ENCODE assay signal across 17 mouse cellular contexts in genomic region chr11:106665841-106666240, GRCm38 (mm10). TPM values are rescaled to one million over a fixed set of nuclear protein-coding genes. Genes with fewer than 3 reads are reported as not detected.
A peak's percentile ranks its signal among the peaks of the same experiment; 100 is the strongest.
DNase-seq lines count a peak whose midpoint lies in the region; TF ChIP-seq lines count a peak whose summit lies in the region.
"Had no signal": no experiment of that assay in that cellular context is flagged by ENCODE, and none has a peak within 500 bp of the region (broad histone marks: within the 10 kb centered on the region; RNA-seq: fewer than 3 reads in every experiment).

No protein-coding gene starts in this region.

- no peak for TF ChIP-seq POLR2A in heart, adult 2 months (IDR thresholded peaks at IDR 0.05; ENCODE audit: insufficient read depth, low read depth, low read length)
- TF ChIP-seq POLR2A in ES-Bruce4 (IDR thresholded peaks at IDR 0.05; ENCODE audit: insufficient read depth, low read length): no peak
- no peak for TF ChIP-seq POLR2A in small intestine, adult 2 months (IDR thresholded peaks at IDR 0.05; ENCODE audit: low read depth, low read length)

- no peak for TF ChIP-seq EP300 in heart, adult 2 months (IDR thresholded peaks at IDR 0.05; ENCODE audit: insufficient read depth, low read depth, low read length)
- TF ChIP-seq EP300 in ES-Bruce4 (IDR thresholded peaks at IDR 0.05; ENCODE audit: insufficient read depth, low read depth, low read length): no peak

- no peaks in the 10 kb centered on the region for H3K9me3 ChIP-seq in ES-Bruce4 (replicated peaks; ENCODE audit: control insufficient read depth, insufficient read depth, low read length, poor library complexity, severe bottlenecking)
- H3K9me3 ChIP-seq: limb, embryonic 12.5 days; midbrain, embryonic 12.5 days had no signal

- no peaks in the 10 kb centered on the region for H3K79me2 ChIP-seq in heart, adult 2 months (replicated peaks; ENCODE audit: control insufficient read depth, insufficient read depth, low read length)

- TF ChIP-seq CTCF in heart, adult 2 months (IDR thresholded peaks at IDR 0.05): no peak
- no peak for TF ChIP-seq CTCF in layer of hippocampus, adult 2 months (conservative IDR thresholded peaks at IDR 0.05)
- no peak for TF ChIP-seq CTCF in ES-Bruce4 (IDR thresholded peaks at IDR 0.05; ENCODE audit: low read depth, low read length)
- no peak for TF ChIP-seq CTCF in small intestine, adult 2 months (IDR thresholded peaks at IDR 0.05; ENCODE audit: extremely low read depth, insufficient read length, insufficient replicate concordance, low read depth, low read length)

- peak overlapping the region; percentile 73 for H3K27ac ChIP-seq in heart, adult 2 months
- 0 out of 2 replicates have a peak overlapping the region, but pooled peaks have one; percentile 18 for H3K27ac ChIP-seq in layer of hippocampus, adult 2 months
- H3K27ac ChIP-seq in ES-Bruce4 (ENCODE audit: insufficient read depth, low read length): peak overlapping the region; percentile 55
- peak overlapping the region; percentile 41 for H3K27ac ChIP-seq in small intestine, adult 2 months (ENCODE audit: insufficient read depth, low read depth, low read length)
- H3K27ac ChIP-seq: limb, embryonic 12.5 days; liver, embryonic 14.5 days; macrophage; midbrain, embryonic 12.5 days had no signal

- H3K4me1 ChIP-seq in heart, adult 2 months (ENCODE audit: control insufficient read depth, insufficient read depth, low read length): peaks cover 37% of the 10 kb centered on the region
- H3K4me1 ChIP-seq in ES-Bruce4 (ENCODE audit: control insufficient read depth, insufficient read depth, low read length): peaks cover 6% of the 10 kb centered on the region
- H3K4me1 ChIP-seq in small intestine, adult 2 months (ENCODE audit: control insufficient read depth, insufficient read depth, insufficient read length, low read length): peaks cover 18% of the 10 kb centered on the region

- H3K27me3 ChIP-seq in heart, adult 2 months (ENCODE audit: control insufficient read depth, insufficient read depth, low read length): no peaks in the 10 kb centered on the region
- no peaks in the 10 kb centered on the region for H3K27me3 ChIP-seq in ES-Bruce4 (ENCODE audit: control insufficient read depth, insufficient read depth, low read length, poor library complexity, severe bottlenecking)
- no peaks in the 10 kb centered on the region for H3K27me3 ChIP-seq in small intestine, adult 2 months (ENCODE audit: control insufficient read depth, insufficient read depth, low read length)
- H3K27me3 ChIP-seq: limb, embryonic 12.5 days; midbrain, embryonic 12.5 days had no signal

- 94% methylated on average over 2 of the region's 2 CpGs for whole genome bisulfite sequencing in heart, adult 2 months
- 91% methylated on average over 2 of the region's 2 CpGs for WGBS in small intestine, adult 2 months

- H3K36me3 ChIP-seq in heart, adult 2 months (ENCODE audit: control insufficient read depth, insufficient read depth, low read length): peaks cover 53% of the 10 kb centered on the region
- H3K36me3 ChIP-seq in ES-Bruce4 (ENCODE audit: control insufficient read depth, insufficient read depth, low read length, poor library complexity, severe bottlenecking): 0 out of 2 replicates have a peak, but pooled peaks cover 2% of the 10 kb centered on the region
- H3K36me3 ChIP-seq in small intestine, adult 2 months (ENCODE audit: control insufficient read depth, insufficient read depth, low read length): no peaks in the 10 kb centered on the region
- H3K36me3 ChIP-seq: limb, embryonic 12.5 days; midbrain, embryonic 12.5 days had no signal

- no peak overlapping the region for H3K4me3 ChIP-seq in heart, adult 2 months
- H3K4me3 ChIP-seq in layer of hippocampus, adult 2 months: no peak overlapping the region
- H3K4me3 ChIP-seq in ES-Bruce4 (ENCODE audit: low read depth, low read length): no peak overlapping the region
- H3K4me3 ChIP-seq in small intestine, adult 2 months (ENCODE audit: low read depth, low read length): no peak overlapping the region
- H3K4me3 ChIP-seq: erythroblast, embryonic 14.5 days; limb, embryonic 12.5 days; midbrain, embryonic 12.5 days had no signal

- H3K9ac ChIP-seq in heart, adult 2 months (ENCODE audit: low read depth, low read length): no peak overlapping the region
- H3K9ac ChIP-seq in ES-Bruce4 (ENCODE audit: low read depth, poor library complexity, severe bottlenecking): no peak overlapping the region
- H3K9ac ChIP-seq: limb, embryonic 12.5 days; liver, embryonic 14.5 days; midbrain, embryonic 12.5 days had no signal

- no peak for DNase-seq in heart, adult 2 months
- no peak for DNase-seq in heart, postnatal 36 days
- no peak for DNase-seq in layer of hippocampus, adult 2 months (ENCODE audit: low spot score in 2 of 2)
- no peak for DNase-seq in layer of hippocampus, adult 9-10 months (ENCODE audit: low spot score)
- no peak for DNase-seq in cerebellum, postnatal 25 days
- no peak for DNase-seq in yolk sac, embryonic 10.5 days (ENCODE audit: low spot score)
- DNase-seq: adrenal gland, adult 8-10 months; cerebellum, adult 8-10 months; heart, postnatal 14 days; kidney, adult 8-10 months had no signal

- intact Hi-C loops in heart, adult 2 months (cut with DNase I): no loop called here
- intact Hi-C loops in heart, postnatal 36 days (cut with DNase I): no loop called here

RNA-seq across cellular contexts. Expression of gene Tex2, which starts 52.6 kb away (rescaled TPM):
- 10 to 100 TPM; 42.5 to 46.8 TPM for total RNA-seq in heart, adult 2 months (2021)
- polyA plus RNA-seq in heart, adult 2 months (2012; rRNA removed): 17.2 and 27.1 TPM in 2 replicates
- 10 to 100 TPM; 40.1 to 42.1 TPM for total RNA-seq in heart, postnatal 36 days (2021)
- total RNA-seq in layer of hippocampus, adult 2 months (2021): 100 to 1,000 TPM; 144 TPM
- polyA plus RNA-seq in ES-Bruce4 (2011; ENCODE audit: insufficient read depth, insufficient read length, low read depth, missing spikeins): 28.8 and 31.3 TPM in 2 replicates
- polyA plus RNA-seq in small intestine, adult 2 months (2012; rRNA removed): 7.9 and 9.7 TPM in 2 replicates

Comparison
In these comparisons a context has a peak if more than half of its experiments do, and no peak if none do; other contexts are left out.
1. H3K27ac ChIP-seq: peak in every context shown above with its lines; median percentile 73 in heart, adult 2 months; 55 in ES-Bruce4; 41 in small intestine, adult 2 months; 18 in layer of hippocampus, adult 2 months.